Mouse (Mus musculus) thymus, adult 2 months (tissue): ENCODE data around the gene 2210011C24Rik. TPM values are rescaled to one million over a fixed set of nuclear protein-coding genes. Genes with fewer than 3 reads are reported as not detected.

Experiments
- DNase-seq: peaks from one replicate; pipeline ENCODE4 v3.0.0; 2021
- H3K27ac ChIP-seq: fragments of 200-500 bp; 2 replicates; pipeline ENCODE4 v1.5.1; 2012; ENCODE audit warnings: low read length, control low read depth; ENCODE audit not compliant: control insufficient read depth, insufficient read depth
- H3K27me3 ChIP-seq: fragments of 200-500 bp; 2 replicates; pipeline ENCODE4 v1.6.1; 2012; ENCODE audit warnings: mild to moderate bottlenecking, low read length, moderate library complexity, mixed read lengths; ENCODE audit not compliant: control insufficient read depth, insufficient read depth
- H3K36me3 ChIP-seq: fragments of 200-500 bp; 2 replicates; pipeline ENCODE4 v1.6.1; 2012; ENCODE audit warnings: mild to moderate bottlenecking, low read length, moderate library complexity; ENCODE audit not compliant: control insufficient read depth, insufficient read depth
- H3K4me1 ChIP-seq: fragments of 200-500 bp; replicated peaks from 2 replicates; pipeline ENCODE4 v1.6.1; 2012; ENCODE audit warnings: low read length; ENCODE audit not compliant: control insufficient read depth, insufficient read depth
- H3K4me3 ChIP-seq: fragments of 200-500 bp; 2 replicates; pipeline ENCODE4 v1.5.1; 2012; ENCODE audit warnings: mild to moderate bottlenecking, low read length, control low read depth, moderate library complexity; ENCODE audit not compliant: control insufficient read depth, insufficient read depth
- CTCF ChIP-seq: fragments of 200-500 bp; IDR thresholded peaks from 2 replicates; pipeline ENCODE4 v1.5.1; 2012; ENCODE audit warnings: mild to moderate bottlenecking, control low read depth, low read length, moderate library complexity, borderline replicate concordance; ENCODE audit not compliant: control insufficient read depth, poor library complexity, insufficient read depth; ENCODE audit errors: extremely low read depth
- POLR2A ChIP-seq: fragments of 200-500 bp; IDR thresholded peaks from 2 replicates; pipeline ENCODE4 v1.6.1; 2012; ENCODE audit warnings: mild to moderate bottlenecking, low read length, control low read depth, moderate library complexity; ENCODE audit not compliant: control insufficient read depth, poor library complexity, insufficient read depth; ENCODE audit errors: extremely low read depth
- WGBS: fragments of 180-500 bp; shearing (Covaris S2); methylation state at CpG from one replicate; pipeline ENCODE4 v1.1.7; 2018; 5-methylcytosine and 5-hydroxymethylcytosine counted together
- polyA plus RNA-seq: library from polyadenylated mRNA; depleted of rRNA; stranded (reverse); fragments of >200 nt; gene quantifications from 2 replicates; pipeline ENCODE4 v1.2.3, GENCODE M21; 2012

The 2210011C24Rik gene
- polyA plus RNA-seq, 1 experiment = 0.43 TPM

DNA sequence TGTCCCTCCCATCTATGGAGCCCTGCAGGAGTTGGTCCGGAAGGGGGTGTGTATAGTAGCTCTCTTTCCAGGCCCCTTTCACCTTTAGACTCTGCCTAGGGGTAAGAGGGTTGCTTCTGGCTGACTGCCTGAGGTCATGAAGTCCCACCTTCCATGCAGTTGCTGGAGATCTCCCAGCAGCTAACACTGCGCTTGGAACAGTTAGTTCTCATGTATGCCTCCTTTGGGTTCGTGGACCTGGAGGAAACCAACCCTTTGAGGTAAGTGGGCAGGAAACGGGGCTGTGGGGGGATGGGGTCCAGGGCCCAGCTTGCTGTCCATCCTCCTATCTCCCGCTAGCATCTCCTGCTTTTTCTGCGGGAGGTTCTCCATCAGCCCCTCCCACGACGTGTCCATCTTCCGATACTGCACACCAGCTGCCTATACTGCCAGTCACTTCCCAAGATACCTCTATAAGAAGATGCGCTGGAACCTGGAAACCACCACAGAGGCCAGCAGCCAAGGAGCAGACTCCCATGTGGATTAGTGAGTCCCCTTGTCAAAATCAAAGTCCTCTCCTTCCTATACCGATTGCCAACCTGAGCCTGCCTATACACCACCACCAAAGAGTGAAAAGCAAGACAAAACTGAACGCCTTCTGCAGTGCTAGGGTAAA lies 8.9 kb downstream of the 2210011C24Rik start:
- Histone ChIP-seq H3K36me3 (no peaks in the 10 kb centered on the region), H3K4me1 (peaks cover 39% of the 10 kb centered on the region), H3K4me3 (no peak overlapping the region), H3K27me3 (no peaks in the 10 kb centered on the region), H3K27ac (no peak overlapping the region)
- no peak for DNase-seq
- TF ChIP-seq CTCF (no peak), POLR2A (no peak)
- WGBS = 87% methylated on average over 12 of the region's 12 CpGs

DNA sequence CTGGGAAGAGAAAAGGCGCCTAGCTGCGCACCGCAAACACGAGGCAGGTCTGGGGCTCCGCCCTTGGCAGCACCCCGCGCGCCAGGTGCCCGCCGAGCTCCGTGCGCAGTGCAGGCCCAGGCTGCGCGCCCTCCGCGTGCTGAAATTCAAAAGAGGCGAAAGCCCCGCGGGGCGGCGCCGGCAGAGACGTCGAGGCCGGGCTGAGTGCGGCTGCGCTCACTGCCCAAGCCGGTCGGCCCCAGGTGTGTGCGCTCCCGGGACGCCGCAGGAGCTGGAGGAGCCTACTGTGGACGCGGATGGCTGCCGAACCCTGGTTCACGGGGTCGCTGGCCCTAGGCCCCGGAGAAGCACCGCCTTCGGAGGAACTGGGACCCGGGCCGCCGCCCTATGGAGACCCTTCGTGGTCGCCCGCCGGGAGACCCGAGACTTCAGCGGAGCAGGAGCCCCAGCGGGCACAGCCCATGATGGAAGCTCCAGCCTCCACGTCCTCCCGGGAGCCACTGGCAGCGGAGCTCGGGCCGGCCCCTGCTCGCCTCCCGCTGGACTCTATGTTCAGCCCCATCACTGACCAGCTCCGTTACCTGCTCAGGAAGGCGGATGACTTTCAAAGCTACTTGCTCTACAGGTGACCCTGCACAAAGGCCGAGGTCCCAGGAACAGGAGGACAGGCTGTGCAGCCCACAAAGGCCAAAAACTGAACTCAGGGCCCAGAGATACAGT lies 10.5 kb downstream of the 2210011C24Rik start, which contains the start of gene 1700067K01Rik:
1700067K01Rik (plus strand) TSS at position 222 of the 720 bp plus-strand sequence.
- 93% methylated on average over 61 of the region's 61 CpGs for WGBS
- Histone ChIP-seq H3K4me1 (peaks cover 41% of the 10 kb centered on the region), H3K27me3 (no peaks in the 10 kb centered on the region), H3K4me3 (no peak within 1 kb of the TSS), H3K27ac (no peak within 1 kb of the TSS), H3K36me3 (no peaks in the 10 kb centered on the region)
- TF ChIP-seq POLR2A = no peak
- no peak for TF ChIP-seq CTCF
- DNase-seq = no peak

DNA sequence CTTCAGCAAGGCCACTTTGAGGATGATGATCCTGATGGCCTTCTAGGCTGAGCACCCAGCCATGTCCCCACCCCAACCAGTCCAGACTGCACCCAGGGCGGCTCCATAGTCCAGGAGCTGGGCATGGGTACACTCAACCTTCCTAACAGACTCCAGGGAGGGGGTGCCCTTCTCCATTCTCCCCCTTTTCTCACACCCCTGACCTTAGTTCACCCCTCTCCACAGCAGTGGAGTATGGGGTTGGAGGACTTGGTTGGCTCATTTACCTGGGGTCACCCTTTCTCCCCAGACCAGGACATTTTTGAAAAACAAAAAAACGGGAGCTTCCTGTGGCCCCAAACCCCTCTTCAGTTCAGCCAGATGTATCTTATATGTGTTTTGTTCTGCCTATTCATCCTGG lies 12.1 kb downstream of the 2210011C24Rik start:
- TF ChIP-seq POLR2A (no peak), CTCF (no peak)
- no peak for DNase-seq
- H3K27me3 ChIP-seq = no peaks in the 10 kb centered on the region
- H3K36me3 ChIP-seq = no peaks in the 10 kb centered on the region
- H3K4me3 ChIP-seq = no peak overlapping the region
- H3K27ac ChIP-seq = no peak overlapping the region
- WGBS = 84% methylated on average over 2 of the region's 2 CpGs
- peaks cover 39% of the 10 kb centered on the region for H3K4me1 ChIP-seq

DNA sequence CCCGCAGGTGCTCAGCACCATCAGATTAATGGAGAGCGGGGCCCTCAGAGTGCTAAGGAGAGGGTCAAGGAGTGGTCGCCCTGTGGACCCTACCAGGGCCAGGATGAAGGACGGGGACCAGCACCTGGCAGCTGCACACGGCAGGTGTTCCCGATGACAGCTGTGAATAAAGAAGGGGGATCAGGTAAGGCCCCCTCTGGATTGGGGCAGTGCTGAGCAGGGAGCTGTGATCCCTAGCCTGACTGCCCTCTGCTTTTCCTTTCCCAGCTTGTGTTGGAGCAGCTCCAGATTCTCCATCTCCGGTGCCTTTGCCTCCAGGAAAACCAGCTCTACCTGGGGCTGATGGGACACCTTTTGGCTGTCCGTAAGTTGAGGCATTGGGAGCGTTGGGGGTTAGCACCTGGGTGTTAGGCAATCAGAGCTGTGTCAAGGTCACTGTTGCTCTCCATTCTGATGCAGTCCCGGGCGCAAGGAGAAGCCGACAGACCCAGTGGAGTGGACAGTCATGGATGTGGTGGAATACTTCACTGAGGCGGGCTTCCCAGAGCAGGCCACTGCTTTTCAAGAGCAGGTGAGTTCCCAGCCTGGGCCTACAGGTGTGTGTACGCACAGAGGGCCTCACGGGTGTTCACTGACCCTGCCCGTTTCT lies 12.8 kb downstream of the 2210011C24Rik start:
- Histone ChIP-seq H3K36me3 (no peaks in the 10 kb centered on the region), H3K27ac (no peak overlapping the region), H3K4me1 (peaks cover 37% of the 10 kb centered on the region), H3K27me3 (no peaks in the 10 kb centered on the region), H3K4me3 (peak overlapping the region; percentile 97)
- DNase-seq = no peak
- no peak for TF ChIP-seq POLR2A
- no peak for TF ChIP-seq CTCF
- 88% methylated on average over 16 of the region's 16 CpGs for WGBS

DNA sequence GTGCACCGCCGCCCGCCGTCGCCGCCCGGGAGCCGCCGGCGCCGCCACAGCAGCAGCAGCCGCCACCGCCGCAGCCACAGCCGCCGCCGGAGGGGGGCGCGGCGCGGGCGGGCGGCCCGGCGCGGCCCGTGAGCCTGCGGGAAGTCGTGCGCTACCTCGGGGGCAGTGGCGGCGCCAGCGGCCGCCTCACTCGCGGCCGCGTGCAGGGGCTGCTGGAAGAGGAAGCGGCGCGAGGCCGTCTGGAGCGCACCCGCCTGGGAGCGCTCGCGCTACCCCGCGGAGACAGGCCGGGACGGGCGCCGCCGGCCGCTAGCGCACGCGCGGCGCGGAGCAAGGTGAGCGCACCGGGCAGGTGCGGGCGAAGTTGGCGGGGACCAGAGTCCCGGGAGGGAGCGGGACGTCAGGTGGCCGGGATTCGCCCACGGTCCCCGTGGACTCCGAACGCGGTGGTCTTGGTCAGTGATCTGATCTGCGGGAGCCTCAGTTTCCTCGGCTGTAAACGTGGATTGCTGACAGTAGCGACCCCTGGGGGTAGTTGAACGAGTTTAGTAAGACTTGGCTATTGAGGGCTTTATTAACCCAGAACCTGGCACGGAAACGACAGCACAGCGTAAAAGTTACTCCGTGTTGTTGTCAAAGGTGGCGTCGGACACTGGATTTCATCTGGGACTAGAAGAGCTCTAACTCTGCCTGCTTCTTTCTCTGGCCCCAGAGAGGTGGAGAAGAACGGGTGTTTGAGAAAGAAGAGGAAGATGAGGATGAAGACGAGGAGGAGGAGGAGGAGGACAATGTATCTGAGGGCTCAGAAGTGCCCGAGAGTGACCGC lies 13.5 kb downstream of the 2210011C24Rik start:
- TF ChIP-seq POLR2A (0 out of 2 replicates have a peak, but pooled peaks have one; percentile 38), CTCF (peak; percentile 82; the same call in 1 of the 2 replicates)
- Histone ChIP-seq H3K27me3 (no peaks in the 10 kb centered on the region), H3K4me1 (peaks cover 32% of the 10 kb centered on the region), H3K27ac (no peak overlapping the region), H3K4me3 (peak overlapping the region; percentile 97), H3K36me3 (no peaks in the 10 kb centered on the region)
- 18% methylated on average over 92 of the region's 92 CpGs for WGBS
- DNase-seq = peak; percentile 80

DNA sequence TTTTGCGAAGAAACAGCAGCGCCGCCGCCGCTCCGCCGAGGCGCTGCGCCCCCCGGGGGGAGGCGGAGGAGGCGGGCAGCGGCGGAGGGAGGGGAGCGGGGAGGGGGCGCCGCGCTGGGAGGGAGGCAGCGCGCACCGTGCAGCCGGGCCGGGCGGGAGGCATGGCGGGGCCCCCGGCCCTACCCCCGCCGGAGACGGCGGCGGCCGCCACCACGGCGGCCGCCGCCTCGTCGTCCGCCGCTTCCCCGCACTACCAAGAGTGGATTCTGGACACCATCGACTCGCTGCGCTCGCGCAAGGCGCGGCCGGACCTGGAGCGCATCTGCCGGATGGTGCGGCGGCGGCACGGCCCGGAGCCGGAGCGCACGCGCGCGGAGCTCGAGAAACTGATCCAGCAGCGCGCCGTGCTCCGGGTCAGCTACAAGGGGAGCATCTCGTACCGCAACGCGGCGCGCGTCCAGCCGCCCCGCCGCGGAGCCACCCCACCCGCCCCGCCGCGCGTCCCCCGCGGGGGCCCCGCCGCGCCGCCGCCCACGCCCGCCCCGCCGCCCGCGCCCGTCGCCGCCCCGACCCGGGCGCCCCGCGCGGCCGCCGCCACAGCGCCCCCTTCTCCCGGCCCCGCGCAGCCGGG lies 14.3 kb downstream of the 2210011C24Rik start, which contains the start of gene Samd1:
Samd1 (plus strand) TSS at position 162 of the 631 bp plus-strand sequence.
- H3K4me1 ChIP-seq = peaks cover 25% of the 10 kb centered on the region
- H3K27me3 ChIP-seq = no peaks in the 10 kb centered on the region
- peak within 1 kb of the TSS; percentile 97 for H3K4me3 ChIP-seq
- WGBS = 13% methylated on average over 110 of the region's 112 CpGs
- H3K27ac ChIP-seq = no peak within 1 kb of the TSS; the same call in 1 of the 2 replicates
- DNase-seq = peak; percentile 59
- no peak for TF ChIP-seq CTCF
- TF ChIP-seq POLR2A = no peak
- no peaks in the 10 kb centered on the region for H3K36me3 ChIP-seq
